Mouse (Mus musculus): ENCODE results near the gene Lpar1.

DNA sequence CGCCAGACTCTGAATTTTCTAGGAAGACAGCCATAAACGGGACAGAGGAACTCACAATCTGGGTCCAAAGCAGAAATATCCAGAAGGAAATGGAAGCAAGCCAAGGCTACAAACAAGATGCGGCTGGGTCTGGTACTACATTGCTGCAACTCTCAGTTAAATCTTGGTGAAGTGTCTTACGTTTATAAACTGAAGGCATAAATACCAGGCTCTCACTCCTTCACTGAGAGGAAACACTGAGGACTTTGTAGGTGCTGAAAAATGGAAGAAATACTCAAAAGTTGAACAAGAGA, 6.5 kb downstream of the Lpar1 start:
- TF ChIP-seq POLR2A (IDR thresholded peaks at IDR 0.05; ENCODE audit: low read depth, low read length) = no peak
- TF ChIP-seq CTCF (IDR thresholded peaks at IDR 0.05; ENCODE audit: extremely low read depth, insufficient read length, insufficient replicate concordance, low read depth, low read length) = no peak
